ENCODE assay signal across 22 mouse cellular contexts in genomic region chr2:23207070-23207526, GRCm38 (mm10). TPM values are rescaled to one million over a fixed set of nuclear protein-coding genes. Genes with fewer than 3 reads are reported as not detected.
DNase-seq lines count a peak whose midpoint lies in the region; ATAC-seq and TF ChIP-seq lines count a peak whose summit lies in the region.
"Had no signal": no experiment of that assay in that cellular context is flagged by ENCODE, and none has a peak within 500 bp of the region (broad histone marks: within the 10 kb centered on the region; RNA-seq: fewer than 3 reads in every experiment).

Gene 4931423N10Rik, plus strand, starts transcription at chr2:23207476.

- H3K27me3 ChIP-seq in kidney, postnatal 0 days (ENCODE audit: insufficient read depth, low read length) = no peaks in the 10 kb centered on the region
- no peaks in the 10 kb centered on the region for H3K27me3 ChIP-seq in embryonic facial prominence, embryonic 10.5 days (replicated peaks; ENCODE audit: low read depth, poor library complexity, severe bottlenecking)
- H3K27me3 ChIP-seq: embryonic facial prominence, embryonic 12.5 days; liver, embryonic 13.5 days; midbrain, embryonic 12.5 days; neural tube, embryonic 12.5 days; stomach, embryonic 15.5 days had no signal

- no peak for ATAC-seq in kidney, postnatal 0 days (replicated peaks; ENCODE audit: low FRiP score, low read depth)

- no peaks in the 10 kb centered on the region for H3K9me3 ChIP-seq in kidney, postnatal 0 days (replicated peaks; ENCODE audit: low read length)
- no peaks in the 10 kb centered on the region for H3K9me3 ChIP-seq in embryonic facial prominence, embryonic 10.5 days
- H3K9me3 ChIP-seq: embryonic facial prominence, embryonic 12.5 days; heart, embryonic 10.5 days; limb, embryonic 10.5 days; liver, embryonic 13.5 days; midbrain, embryonic 12.5 days; neural tube, embryonic 12.5 days; stomach, embryonic 15.5 days had no signal

- H3K4me3 ChIP-seq in kidney, postnatal 0 days (replicated peaks; ENCODE audit: low read depth, low read length) = no peak within 1 kb of the TSS
- no peak within 1 kb of the TSS for H3K4me3 ChIP-seq in embryonic facial prominence, embryonic 10.5 days
- H3K4me3 ChIP-seq: embryonic facial prominence, embryonic 12.5 days; heart, embryonic 10.5 days; limb, embryonic 10.5 days; liver, embryonic 13.5 days; midbrain, embryonic 12.5 days; neural tube, embryonic 12.5 days; stomach, embryonic 15.5 days had no signal

- no peak within 1 kb of the TSS for H3K27ac ChIP-seq in kidney, postnatal 0 days
- no peak within 1 kb of the TSS for H3K27ac ChIP-seq in embryonic facial prominence, embryonic 10.5 days (replicated peaks)
- H3K27ac ChIP-seq: embryonic facial prominence, embryonic 12.5 days; heart, embryonic 10.5 days; limb, embryonic 10.5 days; liver, embryonic 13.5 days; midbrain, embryonic 12.5 days; neural tube, embryonic 12.5 days; stomach, embryonic 15.5 days had no signal

- H3K36me3 ChIP-seq in kidney, postnatal 0 days (ENCODE audit: insufficient read depth, low read length) = no peaks in the 10 kb centered on the region
- H3K36me3 ChIP-seq in embryonic facial prominence, embryonic 10.5 days (replicated peaks) = 0 out of 2 replicates have a peak, but pooled peaks cover under 1% of the 10 kb centered on the region
- H3K36me3 ChIP-seq: embryonic facial prominence, embryonic 12.5 days; heart, embryonic 10.5 days; limb, embryonic 10.5 days; liver, embryonic 13.5 days; midbrain, embryonic 12.5 days; neural tube, embryonic 12.5 days; stomach, embryonic 15.5 days had no signal

- no peak within 1 kb of the TSS for H3K9ac ChIP-seq in kidney, postnatal 0 days (ENCODE audit: low read depth, low read length)
- H3K9ac ChIP-seq: embryonic facial prominence, embryonic 12.5 days; liver, embryonic 13.5 days; midbrain, embryonic 12.5 days; neural tube, embryonic 12.5 days; stomach, embryonic 15.5 days had no signal

- no peaks in the 10 kb centered on the region for H3K4me1 ChIP-seq in kidney, postnatal 0 days (replicated peaks; ENCODE audit: insufficient read depth, low read length)
- peaks cover 3% of the 10 kb centered on the region; the same call in 1 of the 2 replicates for H3K4me1 ChIP-seq in embryonic facial prominence, embryonic 10.5 days
- H3K4me1 ChIP-seq: embryonic facial prominence, embryonic 12.5 days; limb, embryonic 10.5 days; liver, embryonic 13.5 days; midbrain, embryonic 12.5 days; neural tube, embryonic 12.5 days; stomach, embryonic 15.5 days had no signal

- no peak within 1 kb of the TSS for H3K4me2 ChIP-seq in kidney, postnatal 0 days (ENCODE audit: low read length)
- H3K4me2 ChIP-seq: embryonic facial prominence, embryonic 12.5 days; liver, embryonic 13.5 days; midbrain, embryonic 12.5 days; neural tube, embryonic 12.5 days; stomach, embryonic 15.5 days had no signal

- no peak for DNase-seq in kidney, postnatal 0 days (ENCODE audit: low spot score)
- DNase-seq in kidney, adult 8-10 months = no peak
- peak; percentile 11 for DNase-seq in retina, postnatal 1 day
- DNase-seq in retina, embryonic 14.5 days (ENCODE audit: low spot score) = no peak
- peak; percentile 51 for DNase-seq in NIH3T3 (ENCODE audit: low read depth)
- peak; percentile 18 for DNase-seq in embryo, embryonic 9.5 days (ENCODE audit: extremely low spot score)
- no peak for DNase-seq in embryonic facial prominence, embryonic 10.5 days (ENCODE audit: low spot score)
- no peak for DNase-seq in neural tube, embryonic 10.5 days (ENCODE audit: extremely low spot score, low spot score)
- DNase-seq: adrenal gland, adult 8-10 months; cerebellum, adult 8-10 months; gastrocnemius, postnatal 14 days; heart, postnatal 36 days; kidney, postnatal 25 days; liver, embryonic 13.5 days; lung, postnatal 36 days; thymus, postnatal 36 days had no signal

- TF ChIP-seq CTCF in kidney, postnatal 0 days (IDR thresholded peaks at IDR 0.05; ENCODE audit: low read depth) = peak; percentile 34; the same call in 1 of the 2 replicates

- WGBS in kidney, postnatal 0 days = 77% methylated on average over 15 of the region's 15 CpGs
- WGBS in embryonic facial prominence, embryonic 10.5 days = 81% methylated on average over 15 of the region's 15 CpGs

RNA-seq across cellular contexts. Expression of gene 4931423N10Rik, which starts in this region (rescaled TPM):
- polyA plus RNA-seq in kidney, postnatal 0 days (2015; fragmentation: Nextera tagmentation; extraction: Ambion mirVana) = not detected in 2 replicates
- polyA plus RNA-seq in embryonic facial prominence, embryonic 10.5 days (2016; fragmentation: Nextera tagmentation; extraction: Ambion mirVana) = not detected in 2 replicates
- polyA plus RNA-seq: embryonic facial prominence, embryonic 12.5 days; heart, embryonic 10.5 days; limb, embryonic 10.5 days; liver, embryonic 13.5 days; midbrain, embryonic 12.5 days; neural tube, embryonic 12.5 days; stomach, embryonic 15.5 days had no signal

Comparison
In these comparisons a context has a peak if more than half of its experiments do, and no peak if none do; other contexts are left out.
1. DNase-seq: peak in retina, postnatal 1 day (single experiment), NIH3T3 (single experiment) and embryo, embryonic 9.5 days (single experiment); none in kidney, postnatal 0 days (single experiment), kidney, adult 8-10 months (0 of 2), retina, embryonic 14.5 days (single experiment), embryonic facial prominence, embryonic 10.5 days (single experiment) and neural tube, embryonic 10.5 days (single experiment).